Mouse (Mus musculus) mature B cell (primary cell): ENCODE measurements around the gene Flrt1.
"Not testable (repeated sequence)": the region's sequence is repeated elsewhere in the genome, so short reads cannot be mapped to it uniquely, and the experiment has no call there.

Source experiments
- in situ Hi-C: fragments of 300-500 bp; cut with MboI; formaldehyde crosslinking; loops from 2 replicates; pipeline ENCODE4 v1.14.3; 2019

Flrt1 gene

GRCm38 (mm10) chr19:7103349-7103992 is 2.1 kb downstream of the Flrt1 start:
- in situ Hi-C loops: no loop called here

- in situ Hi-C loops: no loop called here
Measured at GRCm38 (mm10) chr19:7102039-7102438, 3.5 kb downstream of the Flrt1 start.

GRCm38 (mm10) chr19:7099620-7100155 is 5.8 kb downstream of the Flrt1 start:
- in situ Hi-C loops: no loop called here

GRCm38 (mm10) chr19:7092756-7093155 is 12.8 kb downstream of the Flrt1 start:
- in situ Hi-C loops: no loop called here

GRCm38 (mm10) chr19:7091448-7092050 is 14.0 kb downstream of the Flrt1 start:
- in situ Hi-C loops: no loop called here

- in situ Hi-C loops: no loop called here
Measured at GRCm38 (mm10) chr19:7090369-7091064, 15.0 kb downstream of the Flrt1 start.

GRCm38 (mm10) chr19:7089842-7090251 is 15.7 kb downstream of the Flrt1 start:
- in situ Hi-C loops: no loop called here

GRCm38 (mm10) chr19:7089050-7089449 is 16.5 kb downstream of the Flrt1 start:
- in situ Hi-C loops: no loop called here

GRCm38 (mm10) chr19:7088558-7088957 is 17.0 kb downstream of the Flrt1 start:
- in situ Hi-C loops: no loop called here

GRCm38 (mm10) chr19:7084734-7085133 is 20.8 kb downstream of the Flrt1 start:
- in situ Hi-C loops: no loop called here

GRCm38 (mm10) chr19:7083035-7083794 is 22.3 kb downstream of the Flrt1 start:
- in situ Hi-C loops: no loop called here

- in situ Hi-C loops: no loop called here
Measured at GRCm38 (mm10) chr19:7081516-7082266, 23.8 kb downstream of the Flrt1 start.

GRCm38 (mm10) chr19:7078271-7078670 is 27.3 kb downstream of the Flrt1 start:
- in situ Hi-C loops: no loop called here

GRCm38 (mm10) chr19:7077666-7078065 is 27.9 kb downstream of the Flrt1 start:
- in situ Hi-C loops: no loop called here

- in situ Hi-C loops: not testable (repeated sequence)
Measured at GRCm38 (mm10) chr19:7075336-7075735, 30.2 kb downstream of the Flrt1 start.

- in situ Hi-C loops: loop anchor here (5.0 to 25.0 kb wide), 2 partner anchors 118 to 338 kb away; partner anchors contain the start of gene 2700081O15Rik
Measured at GRCm38 (mm10) chr19:7073997-7074781, 31.3 kb downstream of the Flrt1 start.

GRCm38 (mm10) chr19:7072221-7072620 is 33.3 kb downstream of the Flrt1 start:
- in situ Hi-C loops: loop anchor here (5.0 to 25.0 kb wide), 2 partner anchors 120 to 340 kb away; partner anchors contain the start of gene 2700081O15Rik

- in situ Hi-C loops: loop anchor here (5.0 to 25.0 kb wide), 2 partner anchors 122 to 342 kb away; partner anchors contain the start of gene 2700081O15Rik
Measured at GRCm38 (mm10) chr19:7070775-7071174, 34.8 kb downstream of the Flrt1 start.

GRCm38 (mm10) chr19:7069781-7070763 is 35.5 kb downstream of the Flrt1 start:
- in situ Hi-C loops: loop anchor here (5.0 to 25.0 kb wide), 2 partner anchors 122 to 342 kb away; partner anchors contain the start of gene 2700081O15Rik
